Mouse (Mus musculus) heart, adult 2 months (tissue): ENCODE measurements around the gene Insm1. TPM values are rescaled to one million over a fixed set of nuclear protein-coding genes. Genes with fewer than 3 reads are reported as not detected.

Experiments
- DNase-seq, 2 experiments: peaks; one replicate each; pipeline ENCODE4 v3.0.0; 2021
- H3K27ac ChIP-seq: fragments of 200-600 bp; 2 replicates; pipeline ENCODE4 v1.8.1; 2022
- H3K27me3 ChIP-seq: fragments of 200-500 bp; 2 replicates; pipeline ENCODE4 v1.6.1; 2012; ENCODE audit warnings: mild to moderate bottlenecking, low read length, inconsistent platforms, mixed read lengths; ENCODE audit not compliant: control insufficient read depth, insufficient read depth
- H3K36me3 ChIP-seq: fragments of 200-500 bp; 2 replicates; pipeline ENCODE4 v1.6.1; 2012; ENCODE audit warnings: low read length, inconsistent platforms; ENCODE audit not compliant: control insufficient read depth, insufficient read depth
- H3K4me1 ChIP-seq: fragments of 200-500 bp; 2 replicates; pipeline ENCODE4 v1.6.1; 2011; ENCODE audit warnings: low read length; ENCODE audit not compliant: control insufficient read depth, insufficient read depth
- H3K4me3 ChIP-seq: fragments of 200-600 bp; 2 replicates; pipeline ENCODE4 v1.8.1; 2022
- H3K79me2 ChIP-seq: fragments of 200-500 bp; replicated peaks from 2 replicates; pipeline ENCODE4 v1.6.1; 2012; ENCODE audit warnings: mild to moderate bottlenecking, inconsistent platforms, low read length, moderate library complexity, mixed read lengths; ENCODE audit not compliant: control insufficient read depth, insufficient read depth
- H3K9ac ChIP-seq: fragments of 200-500 bp; 2 replicates; pipeline ENCODE4 v1.6.1; 2012; ENCODE audit warnings: low read depth, mild to moderate bottlenecking, control low read depth, inconsistent platforms, low read length, mixed read lengths
- CTCF ChIP-seq: fragments of 200-600 bp; IDR thresholded peaks from 2 replicates; pipeline ENCODE4 v1.8.1; 2022; ENCODE audit warnings: antibody characterized with exemption, mild to moderate bottlenecking, moderate library complexity
- EP300 ChIP-seq: fragments of 200-500 bp; IDR thresholded peaks from 2 replicates; pipeline ENCODE4 v1.6.1; 2011; ENCODE audit warnings: low read depth, low read length, control low read depth; ENCODE audit not compliant: insufficient read depth
- POLR2A ChIP-seq: fragments of 200-500 bp; IDR thresholded peaks from 2 replicates; pipeline ENCODE4 v1.6.1; 2011; ENCODE audit warnings: mild to moderate bottlenecking, low read depth, low read length, control low read depth; ENCODE audit not compliant: insufficient read depth
- WGBS: fragments of 180-500 bp; shearing (Covaris S2); methylation state at CpG from one replicate; pipeline ENCODE4 v1.1.7; 2018; 5-methylcytosine and 5-hydroxymethylcytosine counted together
- intact Hi-C: fragments of 180-260 bp; cut with DNase I; formaldehyde crosslinking; loops from one replicate; pipeline ENCODE4 v1.15.1; 2025
- polyA plus RNA-seq: library from polyadenylated mRNA; depleted of rRNA; stranded (reverse); fragments of >200 nt; gene quantifications from 2 replicates; pipeline ENCODE4 v1.2.3, GENCODE M21; 2012
- total RNA-seq, 2 experiments: library from RNA; stranded (reverse); gene quantifications; 2 replicates each; pipeline ENCODE4 v1.2.3; 2021

The Insm1 gene
- total and polyA plus RNA-seq, 3 experiments = not detected

DNA sequence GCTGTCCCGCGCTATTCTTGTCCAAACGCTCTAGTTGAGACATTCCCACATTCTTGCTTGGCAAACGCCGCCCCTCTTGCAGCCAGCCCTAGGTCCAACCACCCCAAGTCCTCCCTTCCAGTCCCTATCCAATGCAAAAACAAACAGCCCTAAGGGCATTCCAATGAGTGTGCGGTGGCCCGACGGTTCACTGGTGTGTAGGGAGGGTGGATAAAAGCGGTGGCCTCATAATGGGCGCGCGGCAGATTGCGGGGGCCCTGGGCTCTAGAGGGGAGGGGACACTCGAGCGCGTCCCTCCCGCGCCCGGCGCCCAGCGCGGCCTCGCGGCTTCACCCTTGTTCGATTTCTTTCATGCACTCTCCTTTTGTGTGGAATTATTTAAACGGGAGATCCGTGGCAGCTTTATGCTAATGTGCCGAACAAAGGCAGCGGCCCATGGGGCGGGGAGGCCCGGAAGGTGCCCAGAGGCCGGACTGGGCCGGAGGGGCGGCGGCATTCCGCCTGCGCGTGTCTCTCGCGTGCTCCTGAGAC is 3.5 kb upstream of the Insm1 start:
- Histone ChIP-seq H3K36me3 (no peaks in the 10 kb centered on the region), H3K79me2 (no peaks in the 10 kb centered on the region), H3K27ac (no peak overlapping the region), H3K4me3 (peak overlapping the region; percentile 1; the same call in 1 of the 2 replicates), H3K4me1 (peaks cover 2% of the 10 kb centered on the region), H3K27me3 (peaks cover 42% of the 10 kb centered on the region), H3K9ac (no peak overlapping the region)
- intact Hi-C loops = loop anchor here (10.0 kb wide), 1 partner anchor 197 kb away; no protein-coding TSS in a partner anchor
- 4% methylated on average over 40 of the region's 40 CpGs for WGBS
- no peak for TF ChIP-seq POLR2A
- no peak for DNase-seq

DNA sequence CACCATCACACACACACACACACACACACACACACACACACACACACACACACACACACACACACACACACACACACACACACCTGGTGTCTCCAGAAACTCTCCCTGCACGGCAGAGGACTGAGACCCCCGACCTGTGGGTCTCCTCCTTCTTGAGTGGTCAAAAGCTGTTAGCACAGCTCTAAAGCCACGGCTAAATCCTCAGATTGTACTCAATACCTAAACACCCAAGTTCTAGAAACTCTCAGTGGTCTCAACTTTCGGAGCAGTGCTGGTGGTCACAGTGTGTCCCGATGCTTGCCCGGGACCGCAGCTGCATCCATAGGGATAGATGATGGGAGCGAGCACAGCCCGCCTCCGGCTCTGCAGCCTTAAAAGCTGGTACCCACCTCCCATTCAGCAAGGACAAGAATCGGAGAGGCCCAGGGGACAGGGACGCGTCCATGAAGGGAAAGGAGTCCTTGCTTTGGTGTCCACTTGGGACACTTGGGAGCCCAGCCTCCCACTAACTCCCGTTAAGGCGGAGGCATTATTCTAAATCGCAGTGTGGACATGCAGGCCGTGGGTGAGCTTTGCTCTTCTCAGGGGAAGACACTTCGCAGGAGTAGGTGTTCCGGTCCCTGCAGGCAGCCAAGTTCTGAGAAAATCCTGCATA is 2.7 kb upstream of the Insm1 start:
- no peak overlapping the region for H3K9ac ChIP-seq
- H3K4me3 ChIP-seq = no peak overlapping the region
- DNase-seq = peak in 1 of 2 experiments; percentile 23
- intact Hi-C loops = loop anchor here (10.0 kb wide), 1 partner anchor 196 kb away; no protein-coding TSS in a partner anchor
- H3K27ac ChIP-seq = no peak overlapping the region
- TF ChIP-seq CTCF = no peak
- no peak for TF ChIP-seq EP300
- no peak for TF ChIP-seq POLR2A
- H3K27me3 ChIP-seq = peaks cover 50% of the 10 kb centered on the region
- H3K36me3 ChIP-seq = no peaks in the 10 kb centered on the region
- H3K79me2 ChIP-seq = no peaks in the 10 kb centered on the region
- WGBS = 7% methylated on average over 19 of the region's 19 CpGs
- peaks cover 2% of the 10 kb centered on the region for H3K4me1 ChIP-seq

DNA sequence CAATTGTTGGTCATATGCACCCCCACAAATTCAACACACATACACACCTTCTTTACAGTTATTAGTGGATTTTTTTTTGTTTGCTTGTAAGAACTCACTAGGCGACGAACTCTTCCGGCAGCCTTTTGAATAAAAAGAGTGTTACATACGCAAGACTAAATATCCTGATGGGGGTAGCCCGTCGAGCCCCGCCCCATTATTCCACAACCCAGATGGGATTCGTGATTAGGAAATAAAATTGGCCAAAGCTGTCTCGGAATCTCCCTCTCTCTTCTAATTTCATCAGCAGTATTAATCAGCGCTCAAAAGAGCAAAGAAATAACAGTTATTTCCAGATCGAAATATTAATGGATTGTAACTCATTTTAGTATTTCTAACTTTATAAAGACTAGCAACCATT is 1.9 kb upstream of the Insm1 start:
- Histone ChIP-seq H3K4me1 (peaks cover 2% of the 10 kb centered on the region), H3K36me3 (no peaks in the 10 kb centered on the region), H3K27me3 (peaks cover 50% of the 10 kb centered on the region), H3K79me2 (no peaks in the 10 kb centered on the region), H3K27ac (no peak overlapping the region), H3K4me3 (no peak overlapping the region), H3K9ac (no peak overlapping the region)
- no peak for TF ChIP-seq CTCF
- WGBS = 15% methylated on average over 11 of the region's 11 CpGs
- DNase-seq = no peak
- intact Hi-C loops = loop anchor here (10.0 kb wide), 1 partner anchor 195 kb away; no protein-coding TSS in a partner anchor

DNA sequence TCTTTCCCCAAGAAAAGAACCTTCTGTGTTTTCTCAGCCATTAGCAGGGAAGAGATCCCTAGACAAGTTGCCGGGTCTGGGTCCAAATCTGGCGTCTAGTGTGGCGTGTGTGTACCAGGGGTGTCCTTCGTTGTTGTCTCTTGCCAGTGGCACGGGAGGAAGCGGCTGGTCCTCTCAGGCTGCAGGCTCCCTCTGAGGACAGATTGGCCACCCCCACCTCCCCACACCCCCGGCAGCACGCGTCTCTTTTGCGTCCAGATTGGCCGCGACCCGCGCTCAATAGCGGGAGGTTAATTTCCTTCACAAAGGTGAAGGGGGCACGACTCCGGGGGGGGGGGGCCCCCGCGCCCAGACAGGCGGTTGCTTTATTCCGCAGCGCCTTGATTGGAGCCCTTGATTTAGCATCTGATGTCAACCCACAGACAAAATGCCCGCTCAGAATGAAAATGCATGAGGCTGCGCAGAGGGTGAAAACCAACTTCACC is 1.1 kb upstream of the Insm1 start:
- Histone ChIP-seq H3K9ac (no peak overlapping the region), H3K4me3 (no peak overlapping the region; the same call in 1 of the 2 replicates), H3K4me1 (peaks cover 2% of the 10 kb centered on the region), H3K79me2 (no peaks in the 10 kb centered on the region), H3K27ac (no peak overlapping the region), H3K27me3 (peaks cover 50% of the 10 kb centered on the region), H3K36me3 (no peaks in the 10 kb centered on the region)
- intact Hi-C loops = no loop called here
- DNase-seq = no peak
- TF ChIP-seq EP300 = no peak
- TF ChIP-seq CTCF = no peak
- no peak for TF ChIP-seq POLR2A
- 3% methylated on average over 24 of the region's 24 CpGs for WGBS

DNA sequence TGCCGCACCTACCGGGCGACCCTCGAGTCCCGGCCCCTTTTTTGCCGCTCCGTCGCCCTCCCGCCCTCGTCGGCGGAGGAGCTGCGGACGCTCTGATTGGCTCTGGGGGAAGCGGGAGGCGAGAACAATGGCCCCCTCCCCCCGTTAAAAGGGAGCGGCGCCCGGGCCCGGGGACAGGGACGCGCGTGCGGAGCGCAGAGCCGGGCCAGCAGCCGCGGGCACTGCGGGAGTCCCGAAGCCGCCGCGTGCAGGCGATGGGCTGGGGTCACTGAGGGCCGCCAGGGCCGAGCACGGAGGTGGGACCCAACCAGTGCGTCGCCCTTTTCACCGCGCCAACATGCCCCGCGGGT is 183 bp downstream of the Insm1 start:
- Histone ChIP-seq H3K4me3 (peak overlapping the region; percentile 39), H3K4me1 (peaks cover 2% of the 10 kb centered on the region), H3K79me2 (no peaks in the 10 kb centered on the region), H3K27ac (no peak overlapping the region), H3K36me3 (no peaks in the 10 kb centered on the region), H3K9ac (no peak overlapping the region), H3K27me3 (peaks cover 47% of the 10 kb centered on the region)
- no peak for TF ChIP-seq POLR2A
- TF ChIP-seq CTCF = no peak
- no peak for TF ChIP-seq EP300
- under 1% methylated on average over 39 of the region's 44 CpGs for WGBS
- intact Hi-C loops = no loop called here
- no peak for DNase-seq

DNA sequence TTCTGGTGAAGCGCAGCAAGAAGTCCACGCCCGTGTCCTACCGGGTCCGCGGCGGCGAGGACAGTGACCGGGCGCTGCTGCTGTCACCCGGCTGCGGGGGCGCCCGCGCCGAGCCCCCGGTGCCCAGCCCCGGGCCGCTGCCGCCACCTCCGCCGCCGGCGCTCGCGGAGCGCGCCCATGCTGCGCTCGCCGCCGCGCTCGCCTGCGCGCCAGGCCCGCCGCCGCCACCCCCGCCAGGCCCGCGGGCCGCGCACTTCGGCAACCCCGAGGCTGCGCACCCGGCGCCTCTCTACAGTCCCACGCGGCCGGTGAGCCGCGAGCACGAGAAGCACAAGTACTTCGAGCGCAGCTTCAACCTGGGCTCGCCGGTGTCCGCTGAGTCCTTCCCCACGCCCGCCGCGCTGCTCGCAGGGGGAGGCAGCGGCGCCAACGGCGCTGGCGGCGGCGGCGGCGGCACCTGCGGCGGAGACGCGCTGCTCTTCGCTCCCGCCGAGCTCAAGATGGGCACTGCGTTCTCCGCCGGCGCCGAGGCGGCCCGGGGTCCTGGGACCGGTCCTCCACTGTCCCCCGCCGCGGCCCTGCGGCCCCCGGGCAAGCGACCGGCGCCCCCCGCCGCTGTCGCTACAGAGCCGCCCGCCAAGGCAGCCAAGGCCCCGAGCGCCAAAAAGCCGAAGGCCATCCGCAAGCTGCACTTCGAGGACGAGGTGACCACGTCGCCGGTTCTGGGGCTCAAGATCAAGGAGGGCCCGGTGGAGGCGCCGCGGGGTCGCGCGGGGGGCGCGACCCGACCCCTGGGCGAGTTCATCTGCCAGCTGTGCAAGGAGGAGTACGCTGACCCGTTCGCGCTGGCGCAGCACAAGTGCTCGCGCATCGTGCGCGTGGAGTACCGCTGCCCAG is 806 bp downstream of the Insm1 start:
- peaks cover 46% of the 10 kb centered on the region for H3K27me3 ChIP-seq
- 3% methylated on average over 132 of the region's 133 CpGs for WGBS
- peaks cover 2% of the 10 kb centered on the region for H3K4me1 ChIP-seq
- intact Hi-C loops = no loop called here
- peak overlapping the region; percentile 39 for H3K4me3 ChIP-seq
- no peak for DNase-seq
- no peaks in the 10 kb centered on the region for H3K36me3 ChIP-seq
- H3K9ac ChIP-seq = no peak overlapping the region
- TF ChIP-seq POLR2A (no peak), EP300 (no peak), CTCF (no peak)
- H3K79me2 ChIP-seq = no peaks in the 10 kb centered on the region
- H3K27ac ChIP-seq = no peak overlapping the region
